Comparison of ENCODE assay signal across 31 mouse cellular contexts in the genomic region with DNA sequence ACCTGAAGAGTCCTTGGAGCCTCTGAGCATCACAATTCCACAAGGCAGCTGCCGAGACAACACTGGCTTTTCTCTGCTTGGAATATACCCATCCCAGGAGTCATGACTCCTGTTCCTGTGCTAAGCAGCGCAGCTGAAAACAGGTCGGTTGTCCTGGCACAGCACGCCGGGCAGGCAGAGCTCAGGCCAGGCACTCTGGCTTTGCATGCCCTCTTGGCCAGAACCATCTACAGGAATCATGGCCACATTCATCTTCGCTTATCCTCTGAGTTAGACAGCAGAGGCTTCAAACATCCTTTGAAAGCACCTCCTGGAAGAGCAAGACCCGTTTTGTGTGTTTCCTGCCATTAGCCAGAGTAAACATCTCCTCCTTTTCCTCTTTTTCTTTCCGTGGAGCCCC. TPM values are rescaled to one million over a fixed set of nuclear protein-coding genes. Genes with fewer than 3 reads are reported as not detected.
DNase-seq lines count a peak whose midpoint lies in the region; ATAC-seq and TF ChIP-seq lines count a peak whose summit lies in the region.
"Had no signal": no experiment of that assay in that cellular context is flagged by ENCODE, and none has a peak within 500 bp of the region (broad histone marks: within the 10 kb centered on the region; RNA-seq: fewer than 3 reads in every experiment).

No protein-coding gene starts in this region.

- intact Hi-C loops in gastrocnemius, postnatal 14 days (cut with DNase I; ENCODE audit: low total_unique reads) = no loop called here

- H3K9me3 ChIP-seq in limb, embryonic 10.5 days (replicated peaks) = no peaks in the 10 kb centered on the region
- H3K9me3 ChIP-seq in midbrain, embryonic 15.5 days = peaks cover 3% of the 10 kb centered on the region; the same call in 1 of the 2 replicates
- no peaks in the 10 kb centered on the region for H3K9me3 ChIP-seq in liver, embryonic 11.5 days (ENCODE audit: control insufficient read depth, low read length)
- H3K9me3 ChIP-seq: embryonic facial prominence, embryonic 12.5 days; hindbrain, embryonic 15.5 days; liver, embryonic 13.5 days had no signal

- no peak for TF ChIP-seq CTCF in layer of hippocampus, adult 2 months (conservative IDR thresholded peaks at IDR 0.05)

- H3K4me3 ChIP-seq in layer of hippocampus, adult 2 months = no peak overlapping the region
- no peak overlapping the region for H3K4me3 ChIP-seq in limb, embryonic 10.5 days
- no peak overlapping the region for H3K4me3 ChIP-seq in midbrain, embryonic 15.5 days
- no peak overlapping the region for H3K4me3 ChIP-seq in liver, embryonic 11.5 days (ENCODE audit: low read depth, low read length)
- H3K4me3 ChIP-seq: embryonic facial prominence, embryonic 12.5 days; forebrain, embryonic 15.5 days; heart, embryonic 12.5 days; hindbrain, embryonic 10.5 days; hindbrain, embryonic 15.5 days; kidney, embryonic 15.5 days; liver, embryonic 13.5 days; myocyte; neural tube, embryonic 12.5 days had no signal

- H3K9ac ChIP-seq in midbrain, embryonic 15.5 days = no peak overlapping the region
- no peak overlapping the region for H3K9ac ChIP-seq in liver, embryonic 11.5 days (ENCODE audit: low read depth, low read length)
- H3K9ac ChIP-seq: embryonic facial prominence, embryonic 12.5 days; forebrain, embryonic 15.5 days; heart, embryonic 12.5 days; hindbrain, embryonic 15.5 days; kidney, embryonic 15.5 days; liver, embryonic 13.5 days; neural tube, embryonic 12.5 days had no signal

- 0 out of 2 replicates have a peak overlapping the region, but pooled peaks have one; percentile 39 for H3K27ac ChIP-seq in layer of hippocampus, adult 2 months
- 0 out of 2 replicates have a peak overlapping the region, but pooled peaks have one; percentile 20 for H3K27ac ChIP-seq in limb, embryonic 10.5 days
- H3K27ac ChIP-seq in midbrain, embryonic 15.5 days = no peak overlapping the region
- H3K27ac ChIP-seq in liver, embryonic 11.5 days (ENCODE audit: low read depth, low read length) = no peak overlapping the region
- H3K27ac ChIP-seq: embryonic facial prominence, embryonic 12.5 days; forebrain, embryonic 15.5 days; hindbrain, embryonic 10.5 days; hindbrain, embryonic 15.5 days; kidney, embryonic 15.5 days; liver, embryonic 13.5 days; neural tube, embryonic 12.5 days had no signal

- H3K27me3 ChIP-seq in limb, embryonic 10.5 days (ENCODE audit: low read depth, poor library complexity, severe bottlenecking) = no peaks in the 10 kb centered on the region
- H3K27me3 ChIP-seq in midbrain, embryonic 15.5 days (replicated peaks) = no peaks in the 10 kb centered on the region
- no peaks in the 10 kb centered on the region for H3K27me3 ChIP-seq in liver, embryonic 11.5 days (replicated peaks; ENCODE audit: control insufficient read depth, insufficient read depth, low read length)
- H3K27me3 ChIP-seq: embryonic facial prominence, embryonic 12.5 days; forebrain, embryonic 15.5 days; heart, embryonic 12.5 days; hindbrain, embryonic 15.5 days; kidney, embryonic 15.5 days; liver, embryonic 13.5 days; neural tube, embryonic 12.5 days had no signal

- WGBS in limb, embryonic 10.5 days = 52% methylated on average over 8 of the region's 8 CpGs
- WGBS in midbrain, embryonic 15.5 days = 80% methylated on average over 8 of the region's 8 CpGs
- 45% methylated on average over 8 of the region's 8 CpGs for WGBS in liver, embryonic 11.5 days

- H3K4me1 ChIP-seq in limb, embryonic 10.5 days = peaks cover 16% of the 10 kb centered on the region
- no peaks in the 10 kb centered on the region for H3K4me1 ChIP-seq in midbrain, embryonic 15.5 days
- H3K4me1 ChIP-seq in liver, embryonic 11.5 days (replicated peaks; ENCODE audit: control insufficient read depth, insufficient read depth, low read length) = no peaks in the 10 kb centered on the region
- H3K4me1 ChIP-seq: forebrain, embryonic 15.5 days; hindbrain, embryonic 15.5 days; liver, embryonic 13.5 days had no signal

- peaks cover 21% of the 10 kb centered on the region for H3K36me3 ChIP-seq in limb, embryonic 10.5 days
- H3K36me3 ChIP-seq in midbrain, embryonic 15.5 days (replicated peaks) = no peaks in the 10 kb centered on the region
- no peaks in the 10 kb centered on the region for H3K36me3 ChIP-seq in liver, embryonic 11.5 days (ENCODE audit: control insufficient read depth, insufficient read depth, low read length)
- H3K36me3 ChIP-seq: forebrain, embryonic 15.5 days; liver, embryonic 13.5 days; neural tube, embryonic 12.5 days had no signal

- no peak overlapping the region for H3K4me2 ChIP-seq in midbrain, embryonic 15.5 days
- no peak overlapping the region for H3K4me2 ChIP-seq in liver, embryonic 11.5 days
- H3K4me2 ChIP-seq: embryonic facial prominence, embryonic 12.5 days; forebrain, embryonic 15.5 days; heart, embryonic 12.5 days; hindbrain, embryonic 15.5 days; kidney, embryonic 15.5 days; liver, embryonic 13.5 days; midbrain, embryonic 11.5 days; neural tube, embryonic 12.5 days had no signal

- DNase-seq in gastrocnemius, postnatal 14 days = peak; percentile 24
- no peak for DNase-seq in gastrocnemius, postnatal 4 days (ENCODE audit: low spot score in 2 of 2)
- no peak for DNase-seq in layer of hippocampus, adult 2 months (ENCODE audit: low spot score in 2 of 2)
- no peak for DNase-seq in layer of hippocampus, postnatal 25 days (ENCODE audit: extremely low spot score in 1 of 2, low spot score in 1 of 2)
- DNase-seq in limb, embryonic 10.5 days (ENCODE audit: low spot score) = no peak
- DNase-seq in lung, postnatal 10 days = peak; percentile 13
- DNase-seq in liver, embryonic 11.5 days (ENCODE audit: low spot score) = no peak
- DNase-seq: adrenal gland, postnatal 36 days; B cell, adult 2 months; cerebellum, adult 8-10 months; embryo, embryonic 11 days; heart, adult 11 months; heart, postnatal 10 days; kidney, adult 18-20 months; layer of hippocampus, adult 9-11 months; liver, embryonic 13.5 days; right cerebral cortex, adult 18-20 months; spleen, adult 18-20 months; thymus, postnatal 4 days had no signal

- ATAC-seq in midbrain, embryonic 15.5 days (replicated peaks) = no peak
- no peak for ATAC-seq in liver, embryonic 11.5 days (replicated peaks; ENCODE audit: low FRiP score)
- ATAC-seq: forebrain, embryonic 15.5 days; inflammation-experienced regulatory T-cells, adult 6 months had no signal

RNA-seq across cellular contexts. Expression of a gene that starts 53.6 kb away (rescaled TPM):
- total RNA-seq in gastrocnemius, postnatal 14 days (2021) = 10 to 100 TPM; 15.7 to 23.8 TPM
- total RNA-seq in gastrocnemius, postnatal 4 days (2021) = 10 to 100 TPM; 37.3 to 39.4 TPM
- total RNA-seq in layer of hippocampus, adult 2 months (2021) = 10 to 100 TPM; 27.0 to 35.4 TPM
- total RNA-seq in layer of hippocampus, postnatal 25 days (2021) = 10 to 100 TPM; 29.2 to 30.7 TPM
- polyA plus RNA-seq in limb, embryonic 10.5 days (2016; fragmentation: Nextera tagmentation; extraction: Ambion mirVana) = 21.8 and 39.7 TPM in 2 replicates
- polyA plus RNA-seq in midbrain, embryonic 15.5 days (2015; fragmentation: Nextera tagmentation; extraction: Ambion mirVana) = 14.5 and 15.6 TPM in 2 replicates
- polyA plus RNA-seq in liver, embryonic 11.5 days (2014; fragmentation: Nextera tagmentation; extraction: Ambion mirVana) = 18.9 and 19.6 TPM in 2 replicates
- total RNA-seq: megakaryocyte, adult 5-6 weeks had no signal

Comparison
In these comparisons a context has a peak if more than half of its experiments do, and no peak if none do; other contexts are left out.
1. DNase-seq: peak in gastrocnemius, postnatal 14 days (single experiment) and lung, postnatal 10 days (single experiment); none in gastrocnemius, postnatal 4 days (0 of 2), layer of hippocampus, adult 2 months (0 of 2), layer of hippocampus, postnatal 25 days (0 of 2), limb, embryonic 10.5 days (single experiment) and liver, embryonic 11.5 days (single experiment).
2. H3K27ac ChIP-seq: peak in layer of hippocampus, adult 2 months (single experiment) and limb, embryonic 10.5 days (single experiment); none in midbrain, embryonic 15.5 days (single experiment) and liver, embryonic 11.5 days (single experiment).